Mouse (Mus musculus) heart, postnatal 0 days (tissue): ENCODE data around the gene Mcoln1.

Source experiments
- CTCF ChIP-seq: IDR thresholded peaks from 2 replicates; pipeline ENCODE4 v1.5.1; 2016; ENCODE audit warnings: antibody characterized with exemption, control low read depth, low read depth
- EP300 ChIP-seq: IDR thresholded peaks from 2 replicates; pipeline ENCODE4 v1.6.1; 2016; ENCODE audit warnings: antibody characterized with exemption, low read depth

DNA sequence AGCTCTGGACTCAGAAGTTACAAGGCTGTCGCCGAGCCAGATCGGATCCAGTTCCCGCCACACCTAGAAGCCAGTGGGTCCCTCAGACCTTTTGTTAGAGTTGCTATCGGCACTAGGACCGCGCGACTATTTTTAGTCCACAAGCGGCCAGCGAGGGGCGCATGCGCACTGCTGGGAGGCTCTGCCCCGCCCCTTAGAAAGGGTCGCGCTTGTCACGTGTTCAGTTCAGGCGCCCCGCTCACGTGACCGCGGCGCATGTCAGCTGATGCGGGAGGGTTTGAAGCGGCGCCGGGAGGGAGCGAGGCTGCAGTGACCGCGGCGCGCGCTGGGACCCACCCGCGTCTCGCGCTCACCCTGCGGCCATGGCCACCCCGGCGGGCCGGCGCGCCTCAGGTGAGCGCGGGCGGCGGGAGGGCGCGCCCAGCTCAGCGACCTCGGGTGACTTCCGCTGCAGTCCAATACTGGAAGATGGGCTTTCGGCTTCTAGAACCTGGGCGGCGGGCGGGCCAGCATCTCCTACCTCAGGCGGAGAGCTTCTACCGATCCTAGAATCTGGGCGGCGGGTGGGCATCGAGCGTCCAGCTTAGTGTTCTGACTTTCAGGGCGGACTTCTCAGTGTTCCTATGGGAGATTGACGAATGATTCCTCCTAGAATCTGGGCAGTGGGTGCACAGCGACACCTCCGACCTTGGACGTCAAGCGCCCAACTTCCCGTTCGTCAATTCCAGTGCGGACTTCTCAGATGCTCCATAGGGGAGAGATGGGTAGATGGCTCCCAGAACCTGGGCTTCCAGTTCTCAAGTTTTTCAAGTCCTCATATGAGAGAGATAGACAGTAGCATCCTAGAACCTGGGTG is at the start of gene Mcoln1:
- TF ChIP-seq CTCF (no peak), EP300 (peak; percentile 9; the same call in 1 of the 2 replicates)
